Mouse (Mus musculus) hindbrain, embryonic 16.5 days (tissue): ENCODE measurements around the gene Cd276. TPM values are rescaled to one million over a fixed set of nuclear protein-coding genes. Genes with fewer than 3 reads are reported as not detected.

Experiments used
- ATAC-seq: fragments of 200-750 bp; cut with Nextera tagmentation; 2 replicates; pipeline ENCODE4 v1.8.0; 2017; ENCODE audit warnings: moderate TSS enrichment, moderate library complexity
- H3K27ac ChIP-seq: fragments of 300-500 bp; sonication (generic); 2 replicates; pipeline ENCODE4 v1.5.1; 2014; ENCODE audit warnings: low read depth, mild to moderate bottlenecking, control low read depth, low read length, moderate library complexity
- H3K27me3 ChIP-seq: fragments of 300-500 bp; sonication (generic); replicated peaks from 2 replicates; pipeline ENCODE4 v1.6.1; 2014; ENCODE audit warnings: low read length; ENCODE audit not compliant: control insufficient read depth, insufficient read depth
- H3K36me3 ChIP-seq: fragments of 300-500 bp; sonication (generic); 2 replicates; pipeline ENCODE4 v1.6.1; 2014; ENCODE audit warnings: mild to moderate bottlenecking, low read length, moderate library complexity, mixed read lengths; ENCODE audit not compliant: control insufficient read depth, insufficient read depth
- H3K4me1 ChIP-seq: fragments of 300-500 bp; sonication (generic); 2 replicates; pipeline ENCODE4 v1.6.1; 2014; ENCODE audit warnings: low read depth, low read length; ENCODE audit not compliant: control insufficient read depth, insufficient read depth
- H3K4me2 ChIP-seq: fragments of 300-500 bp; sonication (generic); 2 replicates; pipeline ENCODE4 v1.6.1; 2014; ENCODE audit warnings: mild to moderate bottlenecking, low read length, control low read depth, moderate library complexity
- H3K4me3 ChIP-seq: fragments of 300-500 bp; sonication (generic); 2 replicates; pipeline ENCODE4 v1.5.1; 2014; ENCODE audit warnings: mild to moderate bottlenecking, low read length, control low read depth, moderate library complexity
- H3K9ac ChIP-seq: fragments of 300-500 bp; sonication (generic); 2 replicates; pipeline ENCODE4 v1.6.1; 2014; ENCODE audit warnings: low read depth, mild to moderate bottlenecking, control low read depth, low read length, moderate library complexity
- H3K9me3 ChIP-seq: fragments of 300-500 bp; sonication (generic); 2 replicates; pipeline ENCODE4 v1.6.1; 2014; ENCODE audit warnings: mild to moderate bottlenecking, low read length, moderate library complexity; ENCODE audit not compliant: control insufficient read depth
- WGBS: fragments of 180-500 bp; shearing (Covaris S2); extraction: QIAGEN DNeasy Blood & Tissue Kit; methylation state at CpG from one replicate; pipeline ENCODE4 v1.1.7; 2014; 5-methylcytosine and 5-hydroxymethylcytosine counted together
- polyA plus RNA-seq: library from polyadenylated mRNA; unstranded; fragments of >200 nt; fragmentation: Nextera tagmentation; extraction: Ambion mirVana; gene quantifications from 2 replicates; pipeline ENCODE4 v1.2.1, GENCODE M21; 2015

Cd276 gene
- polyA plus RNA-seq, 1 experiment from 2014 or later = 24.6 TPM

DNA sequence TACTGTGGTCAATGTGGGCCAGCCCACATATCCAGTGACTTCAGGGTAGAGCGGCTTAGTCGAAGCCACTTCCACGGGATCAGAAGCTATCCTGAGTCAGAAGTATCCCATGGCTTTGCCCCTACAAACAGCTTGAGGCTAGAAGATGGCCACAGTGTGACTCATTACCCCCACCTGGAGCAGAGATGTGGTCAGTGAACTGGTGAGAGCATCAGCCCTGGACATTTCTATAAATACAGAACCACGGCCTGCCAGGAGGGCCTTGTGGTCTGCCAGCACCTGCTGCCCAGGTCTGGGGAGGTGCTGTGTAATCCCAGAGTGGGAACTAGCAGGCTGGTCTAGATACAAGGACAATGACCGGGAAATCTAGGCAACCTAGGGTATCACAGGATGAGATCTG lies 54.3 kb downstream of the Cd276 start:
- H3K4me2 ChIP-seq = no peak overlapping the region
- 86% methylated on average over 5 of the region's 5 CpGs for WGBS
- H3K27me3 ChIP-seq = no peaks in the 10 kb centered on the region
- no peaks in the 10 kb centered on the region; the same call in 1 of the 2 replicates for H3K4me1 ChIP-seq
- no peak overlapping the region for H3K27ac ChIP-seq
- no peak overlapping the region for H3K4me3 ChIP-seq
- no peak for ATAC-seq
- no peaks in the 10 kb centered on the region for H3K9me3 ChIP-seq
- no peak overlapping the region for H3K9ac ChIP-seq
- H3K36me3 ChIP-seq = peaks cover 5% of the 10 kb centered on the region; the same call in 1 of the 2 replicates

DNA sequence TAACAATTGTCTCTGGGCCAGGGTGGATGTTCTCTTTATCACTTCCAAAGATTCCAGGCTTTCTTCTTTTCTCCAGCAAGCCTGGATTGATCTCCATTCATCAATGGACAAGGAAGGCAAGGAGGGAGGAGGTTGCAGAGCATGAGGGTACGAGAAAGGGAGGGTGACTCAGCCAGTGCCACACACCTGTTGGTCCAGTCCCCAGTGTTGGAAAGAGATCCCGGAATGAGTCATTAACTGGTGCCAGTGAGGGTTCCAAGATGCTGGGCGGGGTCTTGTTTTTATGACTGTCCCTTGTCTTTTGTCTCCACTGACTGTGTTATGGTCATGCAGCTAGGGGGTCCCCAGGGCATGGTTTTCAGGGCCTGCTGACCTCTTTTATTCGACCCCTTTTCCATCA lies 57.3 kb downstream of the Cd276 start:
- no peak overlapping the region for H3K4me3 ChIP-seq
- peaks cover 5% of the 10 kb centered on the region; the same call in 1 of the 2 replicates for H3K36me3 ChIP-seq
- H3K9me3 ChIP-seq = no peaks in the 10 kb centered on the region
- no peak overlapping the region for H3K9ac ChIP-seq
- no peak for ATAC-seq
- no peak overlapping the region for H3K27ac ChIP-seq
- no peaks in the 10 kb centered on the region for H3K27me3 ChIP-seq
- no peaks in the 10 kb centered on the region; the same call in 1 of the 2 replicates for H3K4me1 ChIP-seq
- WGBS = 65% methylated on average over 4 of the region's 4 CpGs
- no peak overlapping the region for H3K4me2 ChIP-seq

- 21% methylated on average over 4 of the region's 4 CpGs for WGBS
- Histone ChIP-seq H3K9ac (no peak overlapping the region), H3K36me3 (peaks cover 5% of the 10 kb centered on the region; the same call in 1 of the 2 replicates), H3K4me3 (no peak overlapping the region), H3K27me3 (no peaks in the 10 kb centered on the region), H3K4me2 (no peak overlapping the region), H3K27ac (no peak overlapping the region), H3K9me3 (no peaks in the 10 kb centered on the region), H3K4me1 (peaks cover 6% of the 10 kb centered on the region)
- no peak for ATAC-seq
Observed at GRCm38 (mm10) chr9:58496470-58497182, 58.6 kb downstream of the Cd276 start.

DNA sequence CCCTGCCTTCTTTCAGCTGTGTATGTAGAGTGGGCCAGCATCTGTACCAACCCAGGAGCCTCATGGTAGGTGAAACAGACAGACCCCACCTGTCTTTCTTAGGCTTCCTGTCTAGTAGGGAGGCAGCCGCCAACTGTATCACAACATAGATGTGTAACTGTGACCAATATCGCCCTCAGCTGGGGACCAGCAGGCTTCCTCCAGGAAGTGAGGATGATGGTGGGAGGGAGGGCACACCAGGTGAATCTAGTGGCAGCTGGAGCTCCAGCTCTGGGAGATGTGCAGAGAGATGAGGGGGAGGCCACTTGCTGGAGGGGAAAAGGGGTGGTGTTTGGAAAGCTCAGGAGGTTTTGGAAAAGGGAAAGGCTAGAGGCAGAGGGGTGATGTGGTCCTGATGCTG lies 60.2 kb downstream of the Cd276 start:
- H3K36me3 ChIP-seq = peaks cover 5% of the 10 kb centered on the region; the same call in 1 of the 2 replicates
- H3K27me3 ChIP-seq = no peaks in the 10 kb centered on the region
- no peak overlapping the region for H3K9ac ChIP-seq
- no peak overlapping the region for H3K4me3 ChIP-seq
- H3K9me3 ChIP-seq = no peaks in the 10 kb centered on the region
- 65% methylated on average over 2 of the region's 2 CpGs for WGBS
- no peak overlapping the region for H3K27ac ChIP-seq
- no peak for ATAC-seq
- no peak overlapping the region for H3K4me2 ChIP-seq
- peaks cover 20% of the 10 kb centered on the region for H3K4me1 ChIP-seq

- Histone ChIP-seq H3K9me3 (no peaks in the 10 kb centered on the region), H3K9ac (peak overlapping the region; percentile 81), H3K27me3 (0 out of 2 replicates have a peak, but pooled peaks cover 2% of the 10 kb centered on the region), H3K36me3 (no peaks in the 10 kb centered on the region), H3K4me1 (peaks cover 25% of the 10 kb centered on the region), H3K4me2 (peak overlapping the region; percentile 95), H3K27ac (no peak overlapping the region), H3K4me3 (peak overlapping the region; percentile 81)
- no peak for ATAC-seq
- WGBS = 61% methylated on average over 2 of the region's 2 CpGs
Observed at GRCm38 (mm10) chr9:58490391-58490790, 64.8 kb downstream of the Cd276 start.

DNA sequence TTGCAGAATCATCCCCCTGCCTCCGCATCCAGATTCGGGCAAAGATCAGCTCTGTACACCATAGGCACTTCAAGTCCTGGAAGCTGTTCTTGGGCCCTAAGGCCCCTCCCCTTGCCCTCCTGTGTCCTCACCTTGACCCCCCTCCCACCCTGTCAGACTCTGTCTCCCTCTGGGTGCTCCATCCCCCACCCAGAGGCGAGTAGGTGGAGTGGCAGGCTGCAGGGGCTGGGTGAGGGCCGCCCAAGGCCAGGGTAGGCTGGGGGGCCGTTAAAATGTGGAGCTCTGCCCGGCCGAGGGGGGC lies 65.4 kb downstream of the Cd276 start:
- H3K4me3 ChIP-seq = peak overlapping the region; percentile 81
- peaks cover 25% of the 10 kb centered on the region for H3K4me1 ChIP-seq
- 10% methylated on average over 7 of the region's 7 CpGs for WGBS
- H3K9me3 ChIP-seq = no peaks in the 10 kb centered on the region
- no peak overlapping the region; the same call in 1 of the 2 replicates for H3K27ac ChIP-seq
- H3K36me3 ChIP-seq = no peaks in the 10 kb centered on the region
- H3K27me3 ChIP-seq = 0 out of 2 replicates have a peak, but pooled peaks cover 2% of the 10 kb centered on the region
- ATAC-seq = peak; percentile 5; the same call in 1 of the 2 replicates
- H3K4me2 ChIP-seq = peak overlapping the region; percentile 95
- peak overlapping the region; percentile 81 for H3K9ac ChIP-seq

GRCm38 (mm10) chr9:58489133-58489864 lies 65.9 kb downstream of the Cd276 start:
- Histone ChIP-seq H3K27me3 (0 out of 2 replicates have a peak, but pooled peaks cover 2% of the 10 kb centered on the region), H3K36me3 (no peaks in the 10 kb centered on the region), H3K4me1 (peaks cover 25% of the 10 kb centered on the region), H3K9ac (peak overlapping the region; percentile 81), H3K9me3 (no peaks in the 10 kb centered on the region), H3K4me2 (peak overlapping the region; percentile 95), H3K27ac (peak overlapping the region; percentile 83), H3K4me3 (peak overlapping the region; percentile 81)
- 2% methylated on average over 13 of the region's 13 CpGs for WGBS
- ATAC-seq = peak; percentile 57

DNA sequence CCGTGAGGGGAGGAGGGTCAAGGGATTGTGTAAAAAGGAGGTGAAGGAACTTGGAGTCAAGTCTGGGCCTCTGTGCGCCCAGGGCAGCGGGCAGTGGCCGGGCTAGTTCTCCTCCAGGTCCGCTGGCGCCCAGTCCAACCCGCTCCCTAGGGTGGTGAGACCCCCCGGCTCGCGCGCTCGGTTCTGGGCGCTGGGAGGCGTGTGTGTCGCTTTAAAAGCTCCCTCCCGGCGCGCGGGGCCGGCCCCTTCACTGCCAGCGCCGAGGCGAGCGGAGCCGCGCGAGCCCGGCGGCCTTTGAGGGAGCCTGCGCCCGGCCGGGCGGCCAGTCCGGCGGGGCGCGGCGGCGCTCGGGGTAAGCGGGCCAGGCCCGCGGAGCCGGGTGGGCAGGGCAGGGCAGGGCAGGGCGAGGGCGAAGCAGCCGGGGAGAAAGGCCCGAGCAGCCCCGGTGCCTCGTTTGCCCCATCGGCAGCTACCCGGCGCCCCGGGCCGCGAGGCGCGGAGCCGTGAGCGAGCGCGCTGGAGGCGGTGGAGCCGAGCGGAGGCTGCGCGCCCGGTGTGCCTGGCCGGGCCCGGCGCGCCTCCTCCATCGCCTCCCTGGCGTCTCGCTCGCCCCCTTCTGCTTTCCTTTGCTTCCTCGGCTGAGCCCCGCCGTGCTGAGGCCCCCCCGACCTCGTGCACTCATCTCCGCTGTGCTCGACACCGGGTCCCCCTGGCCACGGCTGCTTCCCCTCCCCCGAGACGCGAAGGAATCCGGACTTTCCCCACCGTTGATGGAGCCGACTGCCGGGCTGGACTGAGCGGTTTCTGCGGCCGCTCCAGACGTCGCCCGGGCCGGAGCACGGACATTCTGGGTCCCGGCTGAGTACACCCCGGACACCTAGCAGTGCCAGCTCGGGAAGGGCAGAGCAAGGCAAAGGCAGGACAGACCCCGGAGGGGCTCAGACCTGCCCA lies 67.1 kb downstream of the Cd276 start, which contains the start of gene Insyn1:
Gene Insyn1 (plus strand): TSS at position 753 of the 951 bp plus-strand sequence.
- Histone ChIP-seq H3K27me3 (0 out of 2 replicates have a peak, but pooled peaks cover 2% of the 10 kb centered on the region), H3K9ac (peak within 1 kb of the TSS; percentile 81), H3K4me1 (peaks cover 25% of the 10 kb centered on the region), H3K27ac (peak within 1 kb of the TSS; percentile 83), H3K4me2 (peak within 1 kb of the TSS; percentile 95), H3K4me3 (peak within 1 kb of the TSS; percentile 81), H3K9me3 (no peaks in the 10 kb centered on the region), H3K36me3 (no peaks in the 10 kb centered on the region)
- peak; percentile 79 for ATAC-seq
- WGBS = under 1% methylated on average over 65 of the region's 104 CpGs
